Comparison of ENCODE assay signal across 8 mouse cellular contexts in the genomic region with DNA sequence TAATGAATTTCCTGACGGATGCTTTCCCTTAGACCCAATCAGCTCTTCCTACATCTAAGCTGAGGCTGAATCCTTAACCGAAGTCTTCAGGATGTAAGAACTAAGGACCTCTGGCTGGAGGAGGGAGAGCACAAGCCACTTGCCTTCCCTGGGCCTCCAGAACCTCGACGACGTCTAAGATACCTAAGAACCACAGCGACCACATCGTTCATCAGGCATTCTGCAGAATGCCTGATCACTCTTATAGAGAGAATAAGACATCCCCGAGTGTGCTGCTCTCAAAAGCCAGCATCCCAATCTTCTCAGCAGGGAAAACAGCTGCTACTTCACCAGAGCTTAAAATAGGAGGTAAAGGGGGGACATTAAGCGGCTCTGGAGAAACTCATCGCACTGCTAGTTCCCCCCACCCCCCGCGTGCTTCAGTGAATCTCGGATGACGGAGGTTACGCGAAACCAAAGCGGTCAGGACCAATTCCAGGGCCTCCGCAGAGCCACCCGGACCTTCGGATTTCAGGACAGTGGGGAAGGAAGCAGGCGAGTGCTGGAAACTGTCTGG. TPM values are rescaled to one million over a fixed set of nuclear protein-coding genes. Genes with fewer than 3 reads are reported as not detected.
A peak's percentile ranks its signal among the peaks of the same experiment; 100 is the strongest.
DNase-seq lines count a peak whose midpoint lies in the region; ATAC-seq and TF ChIP-seq lines count a peak whose summit lies in the region.

No protein-coding gene starts in this region.

- peak overlapping the region; percentile 86 for H3K4me3 ChIP-seq in gastrocnemius, adult 2 months
- peak overlapping the region; percentile 87 for H3K4me3 ChIP-seq in embryonic facial prominence, embryonic 12.5 days
- peak overlapping the region; percentile 88 for H3K4me3 ChIP-seq in intestine, postnatal 0 days (ENCODE audit: low read depth, low read length)
- peak overlapping the region; percentile 87 for H3K4me3 ChIP-seq in midbrain, embryonic 15.5 days

- ATAC-seq in embryonic facial prominence, embryonic 12.5 days (ENCODE audit: insufficient number of reproducible peaks, insufficient read depth, low FRiP score, low TSS enrichment) = no peak
- ATAC-seq in intestine, postnatal 0 days = no peak; the same call in 1 of the 2 replicates
- ATAC-seq in midbrain, embryonic 15.5 days (replicated peaks) = peak; percentile 10

- peaks cover 13% of the 10 kb centered on the region for H3K4me1 ChIP-seq in embryonic facial prominence, embryonic 12.5 days
- 0 out of 2 replicates have a peak, but pooled peaks cover 4% of the 10 kb centered on the region for H3K4me1 ChIP-seq in intestine, postnatal 0 days (replicated peaks; ENCODE audit: control insufficient read depth, insufficient read depth, low read length)
- H3K4me1 ChIP-seq in midbrain, embryonic 15.5 days = peaks cover 22% of the 10 kb centered on the region

- H3K9ac ChIP-seq in embryonic facial prominence, embryonic 12.5 days = peak overlapping the region; percentile 88
- peak overlapping the region; percentile 72 for H3K9ac ChIP-seq in intestine, postnatal 0 days (ENCODE audit: low read depth, low read length)
- H3K9ac ChIP-seq in midbrain, embryonic 15.5 days = peak overlapping the region; percentile 94

- H3K9me3 ChIP-seq in embryonic facial prominence, embryonic 12.5 days = no peaks in the 10 kb centered on the region
- no peaks in the 10 kb centered on the region for H3K9me3 ChIP-seq in intestine, postnatal 0 days (ENCODE audit: control insufficient read depth)
- no peaks in the 10 kb centered on the region for H3K9me3 ChIP-seq in midbrain, embryonic 15.5 days

- DNase-seq in gastrocnemius, adult 2 months = no peak
- no peak for DNase-seq in gastrocnemius, adult 8-10 months (ENCODE audit: low spot score in 2 of 2)
- DNase-seq in right cerebral cortex, adult 2 months (ENCODE audit: low spot score in 2 of 2) = peak; percentile 17 to 23
- no peak for DNase-seq in right cerebral cortex, postnatal 14 days
- DNase-seq in ovary, adult 18-20 months (ENCODE audit: low spot score) = no peak

- H3K36me3 ChIP-seq in embryonic facial prominence, embryonic 12.5 days = peaks cover 5% of the 10 kb centered on the region; the same call in 1 of the 2 replicates
- no peaks in the 10 kb centered on the region for H3K36me3 ChIP-seq in intestine, postnatal 0 days (ENCODE audit: control insufficient read depth, insufficient read depth)
- H3K36me3 ChIP-seq in midbrain, embryonic 15.5 days (replicated peaks) = no peaks in the 10 kb centered on the region

- TF ChIP-seq CTCF in gastrocnemius, adult 2 months (IDR thresholded peaks at IDR 0.05) = no peak
- no peak for TF ChIP-seq CTCF in intestine, postnatal 0 days (IDR thresholded peaks at IDR 0.05; ENCODE audit: low read depth)

- H3K27me3 ChIP-seq in embryonic facial prominence, embryonic 12.5 days = no peaks in the 10 kb centered on the region
- H3K27me3 ChIP-seq in intestine, postnatal 0 days (replicated peaks; ENCODE audit: control insufficient read depth, insufficient read depth, low read length) = no peaks in the 10 kb centered on the region
- H3K27me3 ChIP-seq in midbrain, embryonic 15.5 days (replicated peaks) = no peaks in the 10 kb centered on the region

- intact Hi-C loops in gastrocnemius, adult 2 months (cut with DNase I) = loop anchor here (1.0 kb wide), 1 partner anchor 263 kb away; the partner anchor contains the start of gene Tspyl1

- under 1% methylated on average over 21 of the region's 21 CpGs for WGBS in embryonic facial prominence, embryonic 12.5 days
- WGBS in intestine, postnatal 0 days = 0% methylated on average over 21 of the region's 21 CpGs
- WGBS in midbrain, embryonic 15.5 days = under 1% methylated on average over 21 of the region's 21 CpGs

- peak overlapping the region; percentile 67 for H3K4me2 ChIP-seq in embryonic facial prominence, embryonic 12.5 days (replicated peaks)
- H3K4me2 ChIP-seq in intestine, postnatal 0 days (replicated peaks; ENCODE audit: low read depth) = peak overlapping the region; percentile 86
- H3K4me2 ChIP-seq in midbrain, embryonic 15.5 days = peak overlapping the region; percentile 56

- peak overlapping the region; percentile 93 for H3K27ac ChIP-seq in gastrocnemius, adult 2 months
- H3K27ac ChIP-seq in embryonic facial prominence, embryonic 12.5 days = peak overlapping the region; percentile 94
- peak overlapping the region; percentile 92 for H3K27ac ChIP-seq in intestine, postnatal 0 days (ENCODE audit: low read depth, low read length)
- peak overlapping the region; percentile 87 for H3K27ac ChIP-seq in midbrain, embryonic 15.5 days

RNA-seq across cellular contexts. Expression of gene Rwdd1, which starts 0.6 kb away (rescaled TPM):
- total RNA-seq in gastrocnemius, adult 2 months (2021) = 100 to 1,000 TPM; 165 to 167 TPM
- 100 to 1,000 TPM; 173 to 185 (median 176) TPM for total RNA-seq in gastrocnemius, adult 8-10 months (2022)
- 151 TPM in 2 replicates for polyA plus RNA-seq in embryonic facial prominence, embryonic 12.5 days (2016; fragmentation: Nextera tagmentation; extraction: Ambion mirVana)
- 92.5 TPM in 2 replicates for polyA plus RNA-seq in intestine, postnatal 0 days (2015; fragmentation: Nextera tagmentation; extraction: Ambion mirVana)
- polyA plus RNA-seq in midbrain, embryonic 15.5 days (2015; fragmentation: Nextera tagmentation; extraction: Ambion mirVana) = 101 and 113 TPM in 2 replicates

RNA-seq across cellular contexts. Expression of gene Trappc3l, which starts 18.6 kb away (rescaled TPM):
- total RNA-seq in gastrocnemius, adult 2 months (2021) = not detected
- not detected for total RNA-seq in gastrocnemius, adult 8-10 months (2022)
- polyA plus RNA-seq in embryonic facial prominence, embryonic 12.5 days (2016; fragmentation: Nextera tagmentation; extraction: Ambion mirVana) = not detected in 2 replicates
- not detected in 2 replicates for polyA plus RNA-seq in intestine, postnatal 0 days (2015; fragmentation: Nextera tagmentation; extraction: Ambion mirVana)
- not detected in 2 replicates for polyA plus RNA-seq in midbrain, embryonic 15.5 days (2015; fragmentation: Nextera tagmentation; extraction: Ambion mirVana)

RNA-seq across cellular contexts. Expression of gene Calhm4, which starts 25.3 kb away (rescaled TPM):
- not detected for total RNA-seq in gastrocnemius, adult 2 months (2021)
- total RNA-seq in gastrocnemius, adult 8-10 months (2022) = not detected
- not detected in 2 replicates for polyA plus RNA-seq in embryonic facial prominence, embryonic 12.5 days (2016; fragmentation: Nextera tagmentation; extraction: Ambion mirVana)
- not detected in 2 replicates for polyA plus RNA-seq in intestine, postnatal 0 days (2015; fragmentation: Nextera tagmentation; extraction: Ambion mirVana)
- not detected in 2 replicates for polyA plus RNA-seq in midbrain, embryonic 15.5 days (2015; fragmentation: Nextera tagmentation; extraction: Ambion mirVana)

Comparison
In these comparisons a context has a peak if more than half of its experiments do, and no peak if none do; other contexts are left out.
1. DNase-seq: peak in right cerebral cortex, adult 2 months (2 of 2); none in gastrocnemius, adult 2 months (single experiment), gastrocnemius, adult 8-10 months (0 of 2), right cerebral cortex, postnatal 14 days (single experiment) and ovary, adult 18-20 months (single experiment).
2. Peak in every context shown above with its lines, with median percentiles within 50 percentile points of each other: H3K27ac ChIP-seq, H3K4me3 ChIP-seq, H3K4me2 ChIP-seq and H3K9ac ChIP-seq.